Mouse (Mus musculus): ENCODE measurements around the gene Zfp207.

GRCm38 (mm10) chr11:80395930-80396329 lies 12.9 kb downstream of the Zfp207 start:
- TF ChIP-seq CTCF (IDR thresholded peaks at IDR 0.05; ENCODE audit: control insufficient read depth, insufficient read depth, insufficient replicate concordance, low read depth, low read length) (no peak), POLR2A (IDR thresholded peaks at IDR 0.05; ENCODE audit: control insufficient read depth, low read depth, low read length) (no peak)
